Mouse (Mus musculus) heart, embryonic 14.5 days (tissue): ENCODE measurements around the gene Itga1. TPM values are rescaled to one million over a fixed set of nuclear protein-coding genes. Genes with fewer than 3 reads are reported as not detected.
A peak's percentile ranks its signal among the peaks of the same experiment; 100 is the strongest.

Experiments
- ATAC-seq: fragments of 200-750 bp; cut with Nextera tagmentation; 2 replicates; pipeline ENCODE4 v1.8.0; 2017; ENCODE audit warnings: low read depth, moderate TSS enrichment; ENCODE audit not compliant: insufficient number of reproducible peaks, insufficient read depth, low FRiP score
- H3K27ac ChIP-seq, 2 experiments: fragments of 200-500 bp in 1 of 2; fragments of 300-500 bp in 1 of 2; sonication (generic) in 1 of 2; replicated peaks in 1 of 2; 2 replicates each; pipeline ENCODE4 v1.5.1; 2012 to 2014; ENCODE audit warnings: low read depth in 2 of 2, low read length in 2 of 2, control low read depth in 1 of 2, mild to moderate bottlenecking in 1 of 2, mixed read lengths in 1 of 2; ENCODE audit not compliant: control insufficient read depth in 1 of 2, insufficient read depth in 1 of 2
- H3K27me3 ChIP-seq: fragments of 300-500 bp; sonication (generic); 2 replicates; pipeline ENCODE4 v1.6.1; 2014; ENCODE audit warnings: mild to moderate bottlenecking, low read length, control low read depth; ENCODE audit not compliant: control insufficient read depth, insufficient read depth
- H3K36me3 ChIP-seq: fragments of 300-500 bp; sonication (generic); 2 replicates; pipeline ENCODE4 v1.6.1; 2014; ENCODE audit warnings: mild to moderate bottlenecking, control low read depth, low read length, mixed read lengths; ENCODE audit not compliant: control insufficient read depth, insufficient read depth
- H3K4me1 ChIP-seq, 2 experiments: fragments of 200-500 bp in 1 of 2; fragments of 300-500 bp in 1 of 2; sonication (generic) in 1 of 2; 2 replicates each; pipeline ENCODE4 v1.6.1; 2012 to 2014; ENCODE audit warnings: low read length in 2 of 2, control low read depth in 1 of 2, mixed read lengths in 1 of 2; ENCODE audit not compliant: control insufficient read depth in 2 of 2, insufficient read depth in 2 of 2
- H3K4me2 ChIP-seq: fragments of 300-500 bp; sonication (generic); 2 replicates; pipeline ENCODE4 v1.6.1; 2014; ENCODE audit warnings: mild to moderate bottlenecking, low read length
- H3K4me3 ChIP-seq, 2 experiments: fragments of 200-500 bp in 1 of 2; fragments of 300-500 bp in 1 of 2; sonication (generic) in 1 of 2; 2 replicates each; pipeline ENCODE4 v1.5.1; 2012 to 2014; ENCODE audit warnings: low read length in 2 of 2, mild to moderate bottlenecking in 2 of 2, control low read depth in 1 of 2, low read depth in 1 of 2, moderate library complexity in 1 of 2; ENCODE audit not compliant: control insufficient read depth in 1 of 2, insufficient read depth in 1 of 2
- H3K9ac ChIP-seq: fragments of 300-500 bp; sonication (generic); 2 replicates; pipeline ENCODE4 v1.6.1; 2014; ENCODE audit warnings: mild to moderate bottlenecking, low read length
- H3K9me3 ChIP-seq: fragments of 300-500 bp; sonication (generic); 2 replicates; pipeline ENCODE4 v1.6.1; 2016; ENCODE audit warnings: low read length, control low read depth; ENCODE audit not compliant: control insufficient read depth
- WGBS: fragments of 180-500 bp; shearing (Covaris S2); extraction: QIAGEN DNeasy Blood & Tissue Kit; methylation state at CpG from one replicate; pipeline ENCODE4 v1.1.7; 2014; 5-methylcytosine and 5-hydroxymethylcytosine counted together
- polyA plus RNA-seq: library from polyadenylated mRNA; unstranded; fragments of >200 nt; fragmentation: Nextera tagmentation; extraction: Ambion mirVana; gene quantifications from 2 replicates; pipeline ENCODE4 v1.2.1, GENCODE M21; 2014

Itga1 gene
- polyA plus RNA-seq, 1 experiment from 2014 or later, result 32.6 TPM

GRCm38 (mm10) chr13:114987668-114988067, 114.1 kb downstream of the Itga1 start:
- no peak overlapping the region for H3K4me3 ChIP-seq
- peaks cover 3 to 5% of the 10 kb centered on the region in 2 experiments; a peak in 3 of 4 replicates for H3K4me1 ChIP-seq
- no peak overlapping the region for H3K4me2 ChIP-seq
- H3K9ac ChIP-seq, result no peak overlapping the region
- H3K27me3 ChIP-seq, result no peaks in the 10 kb centered on the region
- H3K9me3 ChIP-seq, result no peaks in the 10 kb centered on the region
- H3K36me3 ChIP-seq, result peaks cover 76% of the 10 kb centered on the region
- no peak for ATAC-seq
- peak overlapping the region; percentile 8 to 20; a peak in 2 of 4 replicates for H3K27ac ChIP-seq
- 66% methylated on average over 6 of the region's 6 CpGs for WGBS

GRCm38 (mm10) chr13:114987161-114987560, 114.6 kb downstream of the Itga1 start:
- Histone ChIP-seq H3K4me1 (peaks cover 3 to 5% of the 10 kb centered on the region in 2 experiments; a peak in 3 of 4 replicates), H3K27me3 (no peaks in the 10 kb centered on the region), H3K36me3 (peaks cover 76% of the 10 kb centered on the region), H3K27ac (peak overlapping the region; percentile 8 to 20; a peak in 1 of 4 replicates), H3K9me3 (no peaks in the 10 kb centered on the region), H3K4me2 (no peak overlapping the region), H3K4me3 (no peak overlapping the region), H3K9ac (no peak overlapping the region)
- WGBS, result 52% methylated on average over 2 of the region's 2 CpGs
- no peak; the same call in 1 of the 2 replicates for ATAC-seq

DNA sequence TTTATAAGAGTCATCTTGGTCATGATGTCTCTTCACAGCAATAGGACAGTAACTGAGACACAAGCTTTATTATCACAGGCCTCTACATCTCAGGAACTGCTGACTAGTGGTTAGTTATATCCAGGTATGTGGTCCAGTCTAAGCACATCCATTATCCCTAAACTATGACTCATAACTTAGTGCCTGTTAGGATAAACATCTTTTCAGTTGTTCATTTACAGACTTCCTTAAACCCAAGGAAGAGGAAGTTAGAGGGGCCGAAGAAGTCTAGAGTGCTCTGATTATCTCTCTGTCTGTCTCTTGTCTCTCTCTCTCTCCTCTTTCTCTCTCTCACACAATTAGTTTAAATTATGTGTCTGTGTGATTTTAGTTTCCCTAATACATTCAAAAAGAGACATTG, 117.1 kb downstream of the Itga1 start:
- ATAC-seq, result no peak
- Histone ChIP-seq H3K36me3 (peaks cover 72% of the 10 kb centered on the region), H3K9ac (no peak overlapping the region), H3K4me1 (peaks cover 3 to 5% of the 10 kb centered on the region in 2 experiments; a peak in 3 of 4 replicates), H3K27me3 (no peaks in the 10 kb centered on the region), H3K9me3 (no peaks in the 10 kb centered on the region), H3K4me2 (no peak overlapping the region), H3K4me3 (no peak overlapping the region), H3K27ac (no peak overlapping the region)
- 71% methylated on average over 1 of the region's 1 CpGs for WGBS

GRCm38 (mm10) chr13:114983116-114983515, 118.6 kb downstream of the Itga1 start:
- peaks cover 3 to 5% of the 10 kb centered on the region in 2 experiments; a peak in 3 of 4 replicates for H3K4me1 ChIP-seq
- H3K27me3 ChIP-seq, result no peaks in the 10 kb centered on the region
- H3K27ac ChIP-seq, result no peak overlapping the region
- whole genome bisulfite sequencing, result 87% methylated on average over 7 of the region's 7 CpGs
- H3K9me3 ChIP-seq, result no peaks in the 10 kb centered on the region
- H3K36me3 ChIP-seq, result peaks cover 69% of the 10 kb centered on the region
- no peak overlapping the region for H3K9ac ChIP-seq
- ATAC-seq, result no peak
- H3K4me2 ChIP-seq, result no peak overlapping the region
- H3K4me3 ChIP-seq, result no peak overlapping the region

DNA sequence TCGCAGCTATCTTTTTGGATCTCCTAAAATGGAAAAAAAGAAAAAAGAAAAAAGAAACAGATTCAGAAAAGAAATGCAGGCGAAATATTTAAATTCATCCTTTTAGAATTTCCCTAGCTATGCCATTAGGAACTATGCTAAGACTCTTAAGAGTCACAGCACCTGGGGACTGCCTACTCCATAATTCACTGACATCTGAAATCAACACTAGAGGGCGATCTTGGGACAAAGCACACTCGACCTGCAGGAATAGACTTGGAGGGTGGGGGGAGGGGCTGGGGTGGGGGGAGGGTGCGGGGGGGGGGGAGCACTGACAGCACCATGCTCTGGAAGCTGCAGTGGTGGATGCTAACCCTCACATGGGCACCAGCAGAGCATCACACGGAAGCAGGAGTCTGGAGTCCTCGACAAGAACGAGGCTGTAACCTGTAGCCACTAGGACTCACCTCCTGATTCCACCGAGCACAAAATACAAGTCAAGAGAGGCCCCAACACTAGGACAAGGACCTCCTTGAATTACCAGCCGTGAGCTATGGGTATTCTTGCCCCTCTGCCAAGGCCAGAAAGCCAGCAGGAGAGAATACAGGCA, 120.8 kb downstream of the Itga1 start:
- 43% methylated on average over 10 of the region's 10 CpGs for WGBS
- peaks cover 73% of the 10 kb centered on the region for H3K36me3 ChIP-seq

DNA sequence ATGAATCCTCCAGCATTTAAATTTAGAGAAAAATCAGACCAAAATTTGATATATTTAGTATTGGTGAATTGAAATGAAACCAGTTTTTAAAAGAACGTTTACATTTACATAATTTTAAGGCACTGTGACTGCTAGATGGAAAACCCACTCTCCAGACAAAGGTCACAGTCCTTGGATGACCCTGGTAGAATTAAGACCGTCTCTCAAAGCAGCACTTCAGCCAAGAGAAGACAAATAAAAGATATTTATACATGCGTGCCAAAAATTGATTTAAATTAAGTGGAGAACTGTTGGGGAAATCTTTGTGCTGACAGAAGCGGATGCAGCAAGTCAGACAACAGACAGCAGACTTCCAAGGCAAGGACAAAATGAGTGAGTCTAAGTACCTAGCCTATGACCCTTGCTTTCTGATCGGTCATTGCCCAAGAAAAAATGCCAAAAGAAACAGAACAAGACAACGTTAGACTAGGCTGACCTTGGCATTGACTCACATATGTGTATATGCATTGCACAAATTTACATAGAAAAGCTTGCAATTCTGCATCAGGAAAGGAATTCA, 127.2 kb downstream of the Itga1 start:
- no peak overlapping the region for H3K4me2 ChIP-seq
- no peak overlapping the region for H3K4me3 ChIP-seq
- WGBS, result 81% methylated on average over 6 of the region's 6 CpGs
- H3K27ac ChIP-seq, result no peak overlapping the region
- H3K4me1 ChIP-seq, result no peaks in the 10 kb centered on the region
- H3K27me3 ChIP-seq, result no peaks in the 10 kb centered on the region
- no peaks in the 10 kb centered on the region for H3K9me3 ChIP-seq
- H3K9ac ChIP-seq, result no peak overlapping the region
- no peak for ATAC-seq
- peaks cover 73% of the 10 kb centered on the region for H3K36me3 ChIP-seq

More for the DNA sequence above, 120.8 kb downstream of the Itga1 start:
- ATAC-seq, result no peak
- Histone ChIP-seq H3K4me1 (no peaks in the 10 kb centered on the region), H3K4me2 (no peak overlapping the region), H3K27me3 (no peaks in the 10 kb centered on the region), H3K9me3 (no peaks in the 10 kb centered on the region), H3K9ac (no peak overlapping the region), H3K4me3 (no peak overlapping the region), H3K27ac (no peak overlapping the region)

DNA sequence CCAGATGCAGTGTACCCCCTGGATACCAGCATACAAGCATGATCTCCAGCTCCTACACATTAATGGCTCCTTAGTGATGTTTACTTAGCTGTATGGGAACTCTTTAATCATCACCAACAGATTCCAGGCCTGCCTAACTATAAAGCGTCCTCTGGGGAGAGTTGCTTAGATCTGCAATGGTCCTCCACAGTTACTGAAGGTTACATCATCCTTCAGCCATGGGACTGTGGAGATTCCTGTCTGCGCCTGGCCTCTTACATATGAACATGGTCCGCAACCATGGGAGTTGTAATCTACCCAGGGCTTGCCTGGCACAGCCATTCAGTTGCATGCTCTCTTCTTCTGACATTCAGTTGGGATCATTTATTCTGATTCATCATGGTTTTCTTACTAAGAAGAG, 129.9 kb downstream of the Itga1 start:
- WGBS, result 58% methylated on average over 3 of the region's 3 CpGs
- no peaks in the 10 kb centered on the region for H3K27me3 ChIP-seq
- ATAC-seq, result no peak
- no peaks in the 10 kb centered on the region for H3K9me3 ChIP-seq
- H3K4me3 ChIP-seq, result no peak overlapping the region
- no peak overlapping the region for H3K9ac ChIP-seq
- no peaks in the 10 kb centered on the region for H3K4me1 ChIP-seq
- H3K27ac ChIP-seq, result no peak overlapping the region
- no peak overlapping the region for H3K4me2 ChIP-seq
- peaks cover 77% of the 10 kb centered on the region for H3K36me3 ChIP-seq
